In genomic region chr19:44030024-44030423, GRCm38 (mm10) we compare ENCODE assay signal across 32 mouse cellular contexts. TPM values are rescaled to one million over a fixed set of nuclear protein-coding genes. Genes with fewer than 3 reads are reported as not detected.
"Had no signal": no experiment of that assay in that cellular context is flagged by ENCODE, and none has a peak within 500 bp of the region (broad histone marks: within the 10 kb centered on the region; RNA-seq: fewer than 3 reads in every experiment).

No protein-coding gene starts in this region.

- H3K27ac ChIP-seq: gastrocnemius, adult 2 months; heart, embryonic 10.5 days; hindbrain, embryonic 10.5 days; hindbrain, embryonic 12.5 days; hindbrain, embryonic 14.5 days; intestine, embryonic 15.5 days; limb, embryonic 13.5 days; limb, embryonic 15.5 days; liver, embryonic 12.5 days had no signal

- H3K9ac ChIP-seq: heart, embryonic 12.5 days; hindbrain, embryonic 12.5 days; hindbrain, embryonic 14.5 days; intestine, embryonic 15.5 days; limb, embryonic 13.5 days; limb, embryonic 15.5 days; liver, embryonic 12.5 days had no signal

- DNase-seq: gastrocnemius, adult 2 months; gastrocnemius, postnatal 10 days; gastrocnemius, postnatal 25 days; heart, postnatal 10 days; heart, postnatal 4 days; kidney, adult 18-20 months; kidney, adult 8-10 months; kidney, postnatal 14 days; kidney, postnatal 36 days; layer of hippocampus, adult 9-11 months; layer of hippocampus, postnatal 36 days; left cerebral cortex, postnatal 4 days had no signal

- H3K36me3 ChIP-seq: heart, embryonic 10.5 days; hindbrain, embryonic 10.5 days; intestine, embryonic 15.5 days had no signal

- H3K4me2 ChIP-seq: heart, embryonic 12.5 days; hindbrain, embryonic 12.5 days; hindbrain, embryonic 14.5 days; intestine, embryonic 15.5 days; limb, embryonic 13.5 days; limb, embryonic 15.5 days; liver, embryonic 12.5 days had no signal

- H3K4me3 ChIP-seq: gastrocnemius, adult 2 months; heart, embryonic 10.5 days; heart, embryonic 12.5 days; hindbrain, embryonic 10.5 days; hindbrain, embryonic 12.5 days; intestine, embryonic 15.5 days; limb, embryonic 13.5 days; limb, embryonic 15.5 days; liver, embryonic 12.5 days had no signal

- ATAC-seq: hindbrain, embryonic 16.5 days; inflammation-experienced regulatory T-cells, adult 6 months; intestine, embryonic 15.5 days; intestine, postnatal 0 days; liver, embryonic 12.5 days had no signal

- H3K27me3 ChIP-seq: heart, embryonic 12.5 days; hindbrain, embryonic 12.5 days; intestine, embryonic 15.5 days; limb, embryonic 13.5 days; limb, embryonic 15.5 days; liver, embryonic 12.5 days had no signal

- H3K9me3 ChIP-seq: heart, embryonic 10.5 days; heart, embryonic 12.5 days; hindbrain, embryonic 10.5 days; hindbrain, embryonic 12.5 days; intestine, embryonic 15.5 days; limb, embryonic 13.5 days; limb, embryonic 15.5 days; liver, embryonic 12.5 days had no signal

- H3K4me1 ChIP-seq: heart, embryonic 12.5 days; hindbrain, embryonic 12.5 days; intestine, embryonic 15.5 days; limb, embryonic 13.5 days; limb, embryonic 15.5 days; liver, embryonic 12.5 days had no signal

RNA-seq across cellular contexts. Expression of gene Cyp2c23, which starts 1.0 kb away (rescaled TPM):
- total RNA-seq: gastrocnemius, adult 2 months; gastrocnemius, postnatal 10 days; gastrocnemius, postnatal 25 days; granulocyte monocyte progenitor cell, adult 5-6 weeks; heart, adult 8-10 months; heart, postnatal 25 days; heart, postnatal 4 days; layer of hippocampus, adult 18-20 months; layer of hippocampus, adult 8-10 months; layer of hippocampus, postnatal 36 days; left cerebral cortex, postnatal 4 days had no signal
- polyA plus RNA-seq: heart, embryonic 14.5 days; heart, embryonic 16.5 days; hindbrain, embryonic 10.5 days; hindbrain, embryonic 12.5 days; hindbrain, embryonic 14.5 days; hindbrain, embryonic 16.5 days; inflammation-experienced regulatory T-cells, adult 6 months had no signal

RNA-seq across cellular contexts. Expression of gene Cpn1, which starts 43.7 kb away (rescaled TPM):
- total RNA-seq: gastrocnemius, adult 2 months; gastrocnemius, postnatal 10 days; gastrocnemius, postnatal 25 days; granulocyte monocyte progenitor cell, adult 5-6 weeks; heart, postnatal 10 days; heart, postnatal 4 days had no signal
- polyA plus RNA-seq: inflammation-experienced regulatory T-cells, adult 6 months; limb, embryonic 11.5 days had no signal
